Mouse (Mus musculus) granulocyte monocyte progenitor cell, adult 5-6 weeks (primary cell): Measurements from ENCODE around the gene Nmnat2. TPM values are rescaled to one million over a fixed set of nuclear protein-coding genes. Genes with fewer than 3 reads are reported as not detected.

Experiments used
- ATAC-seq: replicated peaks from 2 replicates; pipeline ENCODE4 v1.8.0; 2016; ENCODE audit warnings: mild to moderate bottlenecking, moderate TSS enrichment, inconsistent platforms; ENCODE audit not compliant: poor library complexity, severe bottlenecking
- total RNA-seq, 2 experiments: library from RNA; stranded (forward) in 1 of 2; stranded (reverse) in 1 of 2; fragments of 200-712, 200-1000 nt in 1 of 2; fragments of >200 nt in 1 of 2; fragmentation: Nextera tagmentation in 1 of 2; gene quantifications; 2 replicates each; pipeline ENCODE4 v1.2.3; 2014 to 2017

Nmnat2 gene
- total RNA-seq, 2 experiments from 2014 or later: not detected

DNA sequence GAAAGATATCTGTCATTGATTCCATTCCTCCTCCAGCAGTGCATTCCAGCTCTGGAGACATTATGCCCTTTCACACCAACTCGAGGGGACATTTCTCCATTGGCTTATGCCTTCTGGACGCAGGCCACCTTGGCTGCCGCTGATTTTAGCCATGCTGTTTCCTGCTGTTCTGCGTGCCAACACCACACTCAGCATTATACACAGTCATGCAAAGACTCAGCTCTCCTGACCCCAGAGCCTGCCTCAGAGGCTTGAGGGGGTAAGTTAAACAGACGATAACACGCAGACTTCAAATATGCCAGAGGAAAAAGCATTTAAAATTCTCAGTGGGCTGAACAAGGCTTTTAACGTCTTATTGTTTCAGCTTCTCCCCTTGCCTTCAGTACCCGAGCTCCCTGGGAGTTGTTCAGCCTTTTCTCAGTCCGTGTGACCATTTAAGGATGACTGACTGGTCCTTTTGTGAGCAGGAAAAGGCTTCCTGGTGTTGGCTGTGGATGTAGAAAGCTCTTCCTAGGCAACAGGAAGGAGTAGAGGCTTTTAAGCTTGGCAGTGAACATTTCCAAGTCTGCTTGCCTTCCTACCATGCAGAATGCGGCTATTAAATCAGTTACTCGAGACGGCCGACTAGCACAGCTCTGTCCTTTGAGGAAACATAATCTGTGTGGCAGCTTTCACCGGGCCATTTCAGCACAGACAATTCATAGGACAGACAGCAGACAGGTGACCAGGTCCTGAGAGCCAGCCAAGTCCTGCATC, 59.8 kb downstream of the Nmnat2 start:
- no peak for ATAC-seq

DNA sequence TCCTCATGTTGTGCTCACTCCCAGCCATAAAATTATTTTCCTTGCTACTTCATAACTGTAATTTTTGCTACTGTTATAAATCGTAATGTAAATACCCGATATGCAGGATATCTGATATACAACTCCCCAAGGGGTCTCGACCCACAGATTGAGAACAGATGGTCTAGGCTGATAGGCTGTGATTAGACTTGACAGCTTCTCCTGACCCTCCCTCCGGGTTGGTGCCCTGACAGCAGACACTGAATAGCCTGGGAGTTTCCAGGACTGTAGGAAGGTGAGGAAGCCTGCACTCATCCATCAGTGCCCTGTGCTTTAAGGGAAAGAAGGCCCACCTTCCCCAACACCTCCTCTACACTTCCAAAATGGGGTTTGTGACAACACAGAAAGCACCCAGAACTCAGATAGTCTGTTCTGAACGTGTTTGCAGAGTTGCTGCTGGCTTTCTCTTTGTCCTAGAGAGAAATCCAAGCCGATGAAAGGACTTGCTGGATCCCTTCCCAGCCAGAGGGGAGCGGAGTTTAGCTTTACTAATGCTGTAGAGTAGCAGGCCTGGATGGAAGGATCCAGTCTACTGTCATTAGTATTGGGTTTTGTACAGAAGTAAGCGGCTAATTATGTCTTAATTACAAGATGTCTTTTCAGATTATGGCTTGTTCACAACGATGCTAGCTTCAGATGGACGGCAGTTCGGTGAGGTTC, 61.8 kb downstream of the Nmnat2 start:
- ATAC-seq: no peak

DNA sequence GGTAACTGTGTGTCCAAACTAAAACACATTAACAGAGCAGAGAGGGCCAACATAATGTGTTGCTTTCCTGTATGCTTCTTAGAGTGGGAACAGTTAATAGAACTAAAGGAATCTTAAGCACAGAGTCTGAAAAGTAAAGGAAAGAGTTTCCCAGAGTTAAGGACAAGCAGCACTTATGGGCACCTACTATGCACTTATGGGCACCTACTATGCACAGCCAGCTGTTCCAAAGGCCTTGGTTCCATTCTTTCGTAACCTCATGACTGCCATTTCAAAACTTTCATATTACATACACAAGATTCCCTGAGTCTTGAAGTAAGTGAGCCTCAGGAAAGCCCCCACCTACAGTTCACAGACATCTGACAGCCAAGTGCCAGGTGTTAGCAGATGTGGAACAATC, 64.3 kb downstream of the Nmnat2 start:
- no peak for ATAC-seq

DNA sequence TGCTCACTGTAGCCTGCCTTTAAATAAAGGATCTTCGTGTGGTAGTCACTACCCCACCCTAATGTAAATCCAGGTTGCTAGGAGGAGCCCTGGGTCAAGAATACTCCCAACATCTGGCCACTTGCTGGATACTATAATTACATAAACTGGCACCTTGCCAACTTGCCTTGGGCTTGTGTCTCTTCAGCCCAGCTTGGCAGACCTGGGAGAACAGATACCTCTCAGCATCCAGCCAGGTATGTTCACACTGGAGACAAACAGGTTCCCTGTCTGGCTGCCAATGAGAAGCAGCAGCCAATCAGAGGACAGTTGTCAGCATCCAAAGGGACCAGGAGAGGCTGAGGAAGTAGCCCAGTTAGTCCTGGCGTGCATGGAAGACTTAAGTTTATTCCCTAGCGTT, 64.8 kb downstream of the Nmnat2 start:
- ATAC-seq: no peak

DNA sequence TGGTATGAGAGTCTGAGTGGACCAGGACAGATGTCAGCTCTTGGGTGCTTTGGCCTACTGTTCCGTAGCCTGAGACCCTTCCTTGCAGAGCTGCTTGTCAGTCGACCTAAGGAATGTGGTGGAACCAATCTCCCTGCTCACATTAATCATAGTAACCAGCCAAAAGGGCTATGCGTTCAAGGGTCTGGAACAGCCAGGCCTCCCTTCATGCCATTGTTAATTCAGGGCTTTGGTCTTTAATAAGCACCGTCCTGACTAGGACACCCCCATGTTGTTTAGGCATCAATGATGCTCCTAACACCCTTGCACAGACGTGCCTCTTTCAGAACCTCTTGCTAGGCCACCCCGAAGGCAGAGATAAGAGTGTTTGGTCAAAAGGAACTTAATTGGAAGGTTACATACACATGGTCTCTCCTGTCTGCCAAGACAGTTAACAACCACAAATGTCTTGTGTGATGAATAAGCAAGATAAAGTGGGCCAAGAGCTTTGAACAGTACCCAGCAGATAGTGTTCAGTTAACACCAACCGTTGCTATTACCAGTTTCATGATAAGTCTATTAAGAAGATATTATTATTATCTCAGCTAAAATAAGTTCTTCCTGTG, 66.3 kb downstream of the Nmnat2 start:
- no peak for ATAC-seq

DNA sequence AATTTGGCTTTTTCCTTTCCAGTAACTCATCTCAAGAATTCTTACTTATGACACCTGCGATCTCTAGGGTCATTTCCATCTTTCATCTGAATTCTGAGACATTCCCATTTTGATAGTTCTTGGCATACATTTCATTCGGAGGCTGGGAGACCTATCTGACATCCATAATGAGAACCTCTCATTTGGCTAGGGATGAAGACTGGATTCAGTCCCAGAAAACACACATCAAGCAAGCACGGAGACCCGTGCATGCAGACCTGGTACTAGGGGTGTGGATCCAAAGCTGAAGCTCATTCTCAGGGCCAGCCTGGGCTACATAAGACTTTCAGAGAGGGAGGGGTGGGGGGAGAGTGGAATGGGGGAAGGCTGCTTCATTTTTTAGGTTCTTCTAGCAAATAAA, 68.2 kb downstream of the Nmnat2 start:
- ATAC-seq: no peak

DNA sequence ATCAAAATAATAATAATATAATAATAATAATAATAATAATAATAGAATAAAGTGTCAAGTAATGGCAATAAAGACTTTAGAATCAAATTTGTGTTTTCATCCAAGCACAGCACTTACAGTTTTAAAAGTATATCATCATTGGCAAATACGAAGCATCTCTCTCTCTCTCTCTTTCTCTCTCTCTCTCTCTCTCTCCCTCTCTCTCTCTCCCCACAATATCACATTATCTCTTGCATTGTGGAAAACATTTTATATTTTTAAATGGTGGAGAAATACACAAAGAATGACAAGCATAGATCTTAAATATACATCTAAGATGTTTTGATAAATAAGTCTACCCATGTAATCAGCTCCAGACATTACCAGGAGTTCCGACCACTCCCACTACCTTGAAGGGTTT, 69.1 kb downstream of the Nmnat2 start:
- no peak for ATAC-seq

DNA sequence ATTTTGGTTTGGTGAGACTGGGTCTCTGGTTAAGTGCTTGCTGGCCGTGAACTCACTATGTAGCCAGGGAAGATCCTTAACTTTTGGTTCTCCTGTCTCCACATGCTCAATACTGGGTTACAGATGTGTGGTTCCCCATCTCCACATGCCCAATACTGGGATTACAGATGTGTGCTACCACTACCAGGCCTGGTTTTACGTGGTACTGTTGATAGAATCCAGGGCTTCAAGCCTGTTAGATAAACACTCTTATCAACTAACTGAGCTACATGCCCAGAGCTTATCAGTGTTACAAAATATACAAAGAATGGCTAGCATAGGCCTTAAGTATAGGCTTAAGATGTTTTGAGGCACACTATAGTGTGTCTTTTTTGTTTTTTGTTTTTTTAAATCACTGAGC, 69.7 kb downstream of the Nmnat2 start:
- ATAC-seq: no peak

DNA sequence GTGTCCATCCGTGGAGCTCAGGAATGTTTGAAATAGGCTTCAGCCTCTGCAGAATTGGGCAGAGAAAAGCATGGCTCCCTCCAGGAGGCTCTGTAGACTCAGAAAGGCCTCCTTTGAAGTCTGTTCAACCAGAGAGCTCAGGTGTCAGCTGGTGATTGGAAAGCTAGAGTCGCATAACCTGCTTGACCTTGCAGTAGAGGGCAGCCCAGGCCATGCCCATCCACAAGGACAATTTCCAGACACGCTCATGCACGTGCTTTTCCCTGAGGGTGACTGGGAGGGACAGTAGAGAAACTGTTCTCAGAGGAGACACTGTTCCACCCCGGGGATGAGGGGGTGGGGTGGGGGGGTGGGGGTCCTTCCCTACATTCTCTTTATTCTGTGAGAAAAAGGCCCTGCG, 76.6 kb downstream of the Nmnat2 start:
- ATAC-seq: no peak

DNA sequence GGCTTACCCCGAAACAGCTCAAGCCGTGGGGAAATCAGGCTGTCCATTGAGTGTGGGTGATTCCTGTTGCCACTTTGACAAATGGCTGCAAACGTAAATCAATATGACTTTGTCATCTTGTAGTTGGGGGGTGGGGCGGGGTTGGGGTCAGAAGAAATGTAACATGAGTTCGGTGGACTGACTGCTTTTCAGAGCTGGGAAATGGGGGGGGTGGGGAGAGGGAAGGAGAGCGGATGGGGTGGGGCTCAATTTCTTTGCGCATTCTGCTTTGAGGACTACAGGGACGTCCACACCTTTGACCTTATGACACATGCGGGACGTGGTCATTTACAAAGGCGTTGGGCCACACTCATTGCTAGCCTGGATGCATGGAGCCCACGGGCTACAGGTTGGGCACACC, 77.2 kb downstream of the Nmnat2 start:
- no peak for ATAC-seq

DNA sequence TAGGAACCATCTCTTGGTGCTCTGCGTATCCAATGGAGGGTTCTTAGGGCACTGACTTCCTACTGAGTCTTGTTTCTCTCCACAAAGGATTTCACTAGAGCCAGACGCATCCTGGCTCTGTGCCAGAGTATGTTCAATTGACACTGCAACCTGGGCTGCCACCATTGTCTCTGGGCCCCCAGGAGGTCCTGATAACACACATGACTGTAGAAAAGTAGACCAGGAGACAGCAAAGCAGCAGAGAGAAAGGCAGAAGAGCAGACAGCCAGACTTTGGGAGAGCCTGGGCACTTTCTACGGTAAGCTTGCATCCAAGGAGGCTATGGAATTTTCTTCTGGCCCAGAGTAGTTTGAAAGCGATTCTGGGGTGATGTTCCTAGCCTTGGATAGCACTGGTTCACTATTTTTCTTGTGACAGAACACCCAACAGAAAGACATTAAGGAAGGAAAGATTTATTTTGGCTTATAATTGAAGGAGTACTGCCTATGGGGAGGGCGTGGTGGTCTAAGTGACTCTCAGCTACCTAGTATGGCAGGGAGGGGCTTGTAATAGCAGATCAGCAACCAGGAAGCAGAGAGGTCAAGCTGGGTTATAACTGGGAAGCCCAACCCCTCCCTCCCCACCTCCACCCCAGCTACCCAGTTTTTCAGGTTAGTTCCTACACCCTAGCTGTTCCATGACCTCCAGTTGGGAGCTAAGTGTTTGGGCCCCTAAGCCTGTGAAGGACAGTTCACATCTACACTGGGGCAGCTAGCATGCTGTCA, 78.5 kb downstream of the Nmnat2 start:
- ATAC-seq: no peak

DNA sequence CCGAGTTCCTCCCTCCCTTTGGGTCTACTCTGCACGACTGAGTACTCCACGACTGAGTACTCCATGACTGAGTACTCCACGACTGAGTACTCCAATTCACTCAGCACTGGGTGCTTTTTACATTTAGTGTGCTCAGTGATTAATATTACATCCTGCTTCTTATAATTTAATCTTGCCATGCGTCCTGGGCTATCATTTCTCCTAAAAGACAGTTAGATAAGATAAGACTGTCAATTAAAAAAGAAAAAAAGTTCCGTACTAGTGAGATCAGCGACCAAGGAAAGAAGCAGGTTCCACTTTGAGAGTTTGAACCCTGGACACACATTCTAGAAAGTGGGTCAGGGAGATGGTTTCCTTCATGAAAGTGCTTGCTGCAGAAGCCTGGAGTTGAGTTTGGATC, 79.3 kb downstream of the Nmnat2 start:
- ATAC-seq: no peak

DNA sequence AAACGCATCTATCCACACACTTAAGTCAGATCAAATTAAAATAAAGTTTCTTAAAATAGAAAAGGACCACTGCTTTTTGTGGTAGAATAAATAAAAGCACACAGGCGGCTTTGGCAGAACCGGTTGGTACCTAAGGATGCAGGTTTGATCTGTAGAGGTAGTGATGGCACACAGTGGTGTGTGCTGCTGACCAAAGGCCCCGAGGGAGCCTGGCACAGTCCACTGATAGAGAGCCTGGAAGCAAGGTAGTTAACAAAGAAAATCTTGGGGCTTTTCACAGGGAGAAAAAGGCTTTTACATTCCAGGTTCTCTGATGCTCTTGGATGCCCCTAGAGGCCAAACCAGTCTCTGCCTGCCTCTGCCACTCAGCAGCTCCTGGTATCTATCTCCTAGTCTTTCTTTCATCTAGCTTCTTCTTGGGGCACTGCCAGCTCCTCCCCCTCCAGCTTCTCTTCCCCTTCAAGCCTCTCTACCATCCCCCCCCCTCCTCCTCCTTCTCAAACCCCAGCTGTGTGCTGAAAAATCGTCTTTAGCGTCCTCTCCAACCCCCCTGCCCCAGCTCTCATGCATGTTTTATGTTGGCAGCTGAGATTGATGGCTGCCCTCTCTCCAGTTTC, 80.6 kb downstream of the Nmnat2 start:
- ATAC-seq: peak; percentile 42

DNA sequence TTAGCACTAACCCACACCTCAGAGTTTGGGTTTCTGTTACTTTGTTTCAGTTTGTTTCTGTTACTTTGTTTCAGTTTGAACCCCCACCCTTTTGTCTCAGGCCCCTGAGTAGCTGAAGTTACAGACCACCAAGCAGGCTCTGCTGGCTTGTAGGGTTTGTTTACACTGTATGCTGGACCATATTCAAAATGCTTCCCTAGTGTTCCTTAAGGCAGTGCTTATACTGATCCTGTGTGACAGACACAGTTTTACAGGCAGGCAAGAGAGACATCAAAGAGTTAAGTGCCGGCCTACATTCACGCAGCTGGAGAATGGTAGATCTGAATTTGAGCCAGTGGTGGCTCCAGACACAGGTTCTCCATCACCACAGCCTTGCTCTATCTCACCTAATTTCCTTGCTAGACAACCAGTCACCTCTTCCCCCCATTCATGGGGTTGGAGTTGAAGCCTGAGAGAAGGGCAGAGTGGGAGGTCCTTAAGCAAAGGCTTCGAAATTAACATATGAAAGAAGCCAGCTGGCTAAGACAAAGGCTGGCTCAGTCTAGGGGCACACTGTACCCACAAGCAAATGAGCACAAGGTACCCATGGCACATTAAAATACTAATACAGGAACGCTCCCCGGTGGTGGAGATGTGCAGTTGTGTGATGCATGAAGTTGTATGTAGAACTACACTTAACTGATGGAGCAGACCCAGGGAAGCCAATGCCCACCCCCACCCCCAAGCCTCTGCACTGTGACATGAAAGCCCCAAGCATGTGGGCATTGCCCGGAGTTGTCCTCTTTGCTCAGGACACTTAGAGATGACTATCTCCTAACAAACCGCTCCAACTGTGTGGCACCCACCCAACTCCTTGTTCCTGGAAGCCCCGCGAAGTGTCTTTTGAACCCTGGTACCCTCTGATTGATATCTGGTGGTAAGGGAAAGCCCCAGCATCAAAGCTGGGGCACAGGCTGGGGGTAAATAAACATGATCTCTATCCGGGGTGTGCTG, 82.9 kb downstream of the Nmnat2 start:
- ATAC-seq: no peak

DNA sequence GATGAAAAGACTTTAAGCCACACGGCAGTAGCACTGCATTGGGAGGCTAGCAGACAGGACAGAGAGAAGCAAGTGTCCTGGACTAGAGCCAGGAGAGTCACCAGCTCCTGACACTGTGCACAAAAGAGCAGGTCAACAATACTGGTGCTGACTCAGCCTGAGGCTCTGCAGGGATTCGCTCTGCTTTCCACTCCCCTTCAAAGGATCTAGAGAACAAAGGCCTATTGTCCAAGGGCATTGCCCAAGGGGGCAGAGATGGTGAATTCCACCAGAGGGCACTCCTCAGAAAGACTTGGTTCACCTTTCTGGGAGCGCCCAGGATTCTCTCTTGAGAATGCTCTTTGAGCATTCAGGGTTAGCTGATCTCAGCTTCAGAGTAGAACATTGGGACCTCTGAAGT, 85.3 kb downstream of the Nmnat2 start:
- ATAC-seq: no peak

DNA sequence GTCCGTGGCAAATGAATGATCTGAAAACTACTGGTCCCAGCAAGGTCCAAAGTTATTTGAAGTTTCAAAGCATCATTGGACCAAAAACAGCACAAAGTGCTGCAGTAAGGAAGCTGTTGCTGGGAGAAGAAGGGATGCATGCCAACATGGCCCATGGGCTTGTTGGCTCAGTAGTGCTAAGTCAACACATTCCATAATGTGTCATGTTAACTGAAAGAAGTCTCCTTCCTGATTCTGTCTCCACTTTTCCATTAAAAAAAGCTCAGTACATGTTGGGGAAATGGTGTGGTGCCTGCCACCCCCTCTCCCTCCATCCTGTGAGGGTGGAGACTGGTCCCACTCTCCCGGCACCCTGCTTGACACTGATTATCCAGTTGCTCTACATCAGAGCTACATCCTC, 86.3 kb downstream of the Nmnat2 start:
- no peak for ATAC-seq

DNA sequence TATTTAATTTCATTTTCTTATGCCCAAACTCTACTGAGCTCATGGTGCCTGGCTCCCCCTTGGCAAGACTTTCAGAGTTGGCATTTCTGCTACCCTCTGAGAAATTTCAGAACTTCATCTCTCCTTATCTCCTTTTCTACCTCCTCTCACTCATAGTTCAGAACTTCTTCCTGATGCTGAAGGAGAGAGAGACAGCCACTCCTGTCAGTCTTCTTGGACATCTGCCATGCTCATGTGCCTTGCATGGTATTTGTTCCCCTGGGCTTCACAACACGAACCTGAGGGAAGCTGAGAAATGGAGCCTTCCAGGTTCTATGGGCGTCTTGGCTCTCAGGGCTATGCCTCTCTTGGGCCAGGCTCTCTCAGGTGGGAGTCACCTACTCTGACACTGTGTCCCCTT, 87.5 kb downstream of the Nmnat2 start:
- no peak for ATAC-seq

DNA sequence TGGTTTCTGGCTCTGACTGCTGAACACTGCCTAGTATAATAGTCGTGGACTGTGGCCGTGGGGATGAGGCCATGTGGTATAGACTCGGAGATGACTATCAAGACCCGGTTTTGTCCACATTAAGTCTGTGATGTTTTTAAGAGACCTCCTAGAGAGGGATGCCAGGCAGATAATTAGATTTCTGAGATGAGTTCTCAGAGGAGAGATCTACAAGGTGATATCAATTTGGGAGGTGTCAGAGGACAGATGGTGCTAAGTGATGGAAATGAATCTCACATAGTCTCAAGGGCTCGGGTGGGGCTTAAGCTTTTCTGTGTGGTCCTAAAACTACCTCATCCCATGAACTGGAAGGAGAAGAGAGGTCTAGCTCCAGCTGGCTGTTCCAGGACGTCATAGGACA, 88.5 kb downstream of the Nmnat2 start:
- no peak for ATAC-seq

DNA sequence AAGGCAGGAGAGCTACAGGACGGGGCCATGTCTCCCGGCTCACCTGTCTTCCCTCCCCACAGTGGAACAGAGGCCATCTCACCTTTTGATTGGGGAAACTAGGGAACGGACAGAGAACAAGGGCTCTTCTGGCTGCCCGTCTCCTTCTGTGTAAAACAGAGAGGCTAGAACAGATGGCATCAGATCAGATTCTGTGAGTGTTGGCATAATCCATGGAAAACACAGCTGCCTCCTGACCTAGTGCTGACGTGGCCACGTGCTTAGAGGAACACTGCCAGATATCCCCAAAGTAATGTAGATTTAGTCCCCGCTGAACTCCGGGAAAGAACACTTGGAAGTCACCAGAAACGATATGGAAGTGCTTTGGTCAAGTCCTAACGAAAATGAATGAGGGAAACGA, 90.6 kb downstream of the Nmnat2 start:
- no peak for ATAC-seq
